Mouse (Mus musculus) ovary, adult 10 weeks (tissue): ENCODE measurements around the gene Igflr1. TPM values are rescaled to one million over a fixed set of nuclear protein-coding genes. Genes with fewer than 3 reads are reported as not detected.

Experiments used
- polyA plus RNA-seq: library from polyadenylated mRNA; stranded (reverse); fragments of 350-450 nt; fragmentation: Illumina TruSeq; extraction: RNeasy Lipid Tissue Mini Kit (QIAGEN cat#74804); gene quantifications from one replicate; pipeline ENCODE4 v1.2.3, GENCODE M21; 2014

Igflr1 gene
- polyA plus RNA-seq, result not detected

DNA sequence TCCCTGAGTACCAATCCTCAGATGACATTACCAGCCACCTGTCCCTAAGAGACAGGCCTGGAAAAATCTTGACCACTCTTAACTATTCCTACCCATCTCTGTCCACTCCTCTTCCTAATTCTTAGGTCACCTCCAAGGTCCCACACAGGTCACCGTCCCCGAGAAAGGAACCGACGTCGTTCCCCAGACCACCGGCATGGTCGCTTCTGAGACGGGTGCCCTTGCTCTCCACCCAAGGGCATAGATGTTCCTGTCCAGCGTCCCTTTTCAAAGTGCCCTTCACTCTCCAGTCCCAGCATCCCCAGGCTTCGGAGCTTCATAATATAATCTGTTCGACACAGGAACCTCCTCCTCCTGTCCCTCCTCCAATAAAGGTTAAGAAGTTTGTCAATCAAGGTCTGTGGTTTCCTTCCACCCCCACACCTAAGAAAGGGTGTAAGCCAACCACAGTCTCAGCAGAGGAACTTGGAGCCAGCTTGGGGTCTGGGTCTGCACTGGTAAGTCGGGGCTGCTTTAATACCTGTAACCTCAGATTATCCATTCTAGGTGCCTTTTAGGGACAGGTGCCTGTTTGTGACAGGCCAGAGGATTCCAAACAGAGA lies at the start of gene Igflr1:
Gene Igflr1, plus strand, starts transcription at position 458 of the 602 bp plus-strand sequence.

DNA sequence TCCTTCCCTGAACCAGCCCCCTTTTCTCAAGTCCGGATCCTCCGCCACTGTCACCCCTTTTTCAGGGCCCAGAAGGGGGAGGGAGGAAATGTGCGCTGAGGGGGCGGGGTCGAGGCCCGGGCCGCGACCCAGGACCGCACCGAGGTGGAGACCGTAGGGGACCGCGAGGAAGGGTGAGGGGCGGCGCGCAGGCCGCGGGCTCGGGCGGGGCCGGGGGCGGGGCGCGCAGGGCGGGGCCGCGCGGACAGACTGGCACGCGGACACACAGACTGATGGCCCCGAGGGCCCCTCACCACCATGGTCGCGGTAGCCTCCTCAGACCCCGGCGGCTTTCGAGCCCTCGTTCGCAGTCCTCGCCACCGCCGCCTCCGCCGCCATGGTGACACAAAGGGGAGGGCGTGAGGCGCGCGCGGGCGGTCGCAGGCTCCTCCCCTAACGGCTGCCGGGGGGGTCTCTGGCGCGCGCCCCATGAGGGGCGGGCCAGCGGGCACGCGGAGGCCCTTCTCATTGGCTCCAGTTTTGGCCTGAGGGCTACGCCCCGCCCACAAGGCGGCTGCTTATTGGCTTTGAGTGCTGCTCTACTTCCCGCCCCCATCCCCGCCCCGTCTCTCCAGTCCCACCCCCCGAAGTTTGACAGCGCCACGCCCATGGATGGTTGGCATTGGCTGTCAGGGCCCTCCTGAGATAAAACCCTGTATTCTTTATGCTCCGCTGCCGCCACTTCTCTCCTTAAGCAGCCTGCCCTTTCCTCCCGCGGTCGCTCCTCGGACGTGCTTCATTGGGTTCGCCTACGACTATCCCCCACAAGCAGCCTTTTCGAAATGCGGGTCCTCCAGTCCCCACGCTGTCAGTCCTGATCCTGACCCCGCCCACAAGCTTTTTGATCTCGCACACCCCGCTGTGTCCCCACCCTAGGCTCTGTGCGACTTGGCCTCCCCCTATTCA lies 30.3 kb upstream of the Igflr1 start, which contains the start of gene Arhgap33:
Gene Arhgap33, minus strand, starts transcription at position 428 of the 945 bp plus-strand sequence.

DNA sequence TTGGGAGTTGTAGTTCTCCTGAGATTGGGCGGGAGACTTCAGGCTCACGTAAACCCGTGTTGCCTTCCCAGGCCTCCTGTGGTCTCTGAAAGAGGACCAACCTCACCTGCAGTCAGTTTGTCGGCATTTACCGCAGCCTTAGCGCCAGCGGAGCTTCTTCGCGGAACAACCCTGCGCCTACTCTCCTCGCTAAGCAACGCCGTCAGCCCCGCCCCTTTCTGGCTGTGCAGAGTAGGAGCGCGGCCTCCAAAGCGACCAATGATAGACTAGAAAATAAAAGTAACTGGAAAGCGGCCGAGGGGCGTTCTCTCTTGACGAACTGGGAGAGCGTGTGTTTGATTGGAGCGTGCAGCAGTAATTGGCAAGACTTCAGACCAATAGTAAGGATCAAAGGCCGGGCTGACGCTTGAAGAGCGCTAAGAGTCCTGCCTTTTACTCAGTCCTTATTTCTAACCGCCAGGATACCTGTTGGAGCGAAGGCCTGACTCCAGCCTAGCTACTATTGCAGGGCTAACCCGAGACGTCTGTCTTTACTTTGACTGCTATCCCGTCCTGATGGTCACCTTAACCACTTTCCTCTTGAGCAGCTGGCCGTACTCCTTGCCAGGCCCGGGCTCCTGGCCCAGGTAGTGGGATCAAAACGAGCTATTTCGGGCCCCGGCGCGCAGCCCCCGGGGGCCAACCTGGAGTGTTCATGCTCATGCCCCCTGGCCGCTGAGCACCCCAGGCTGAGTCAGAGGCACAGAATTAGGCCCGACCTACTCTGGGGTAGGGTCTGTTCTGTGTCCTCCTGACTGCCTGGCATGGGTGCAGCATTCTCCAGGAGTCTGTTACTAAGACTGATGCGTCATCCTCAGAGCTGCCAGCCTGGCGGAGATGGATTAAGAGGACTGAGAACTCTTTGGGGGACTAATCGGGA lies 12.9 kb upstream of the Igflr1 start, which contains the start of the genes Hspb6 and Proser3:
Gene Hspb6, plus strand, starts transcription at position 77 of the 919 bp plus-strand sequence.
Gene Proser3, minus strand, starts transcription at position 198 of the 919 bp plus-strand sequence.

DNA sequence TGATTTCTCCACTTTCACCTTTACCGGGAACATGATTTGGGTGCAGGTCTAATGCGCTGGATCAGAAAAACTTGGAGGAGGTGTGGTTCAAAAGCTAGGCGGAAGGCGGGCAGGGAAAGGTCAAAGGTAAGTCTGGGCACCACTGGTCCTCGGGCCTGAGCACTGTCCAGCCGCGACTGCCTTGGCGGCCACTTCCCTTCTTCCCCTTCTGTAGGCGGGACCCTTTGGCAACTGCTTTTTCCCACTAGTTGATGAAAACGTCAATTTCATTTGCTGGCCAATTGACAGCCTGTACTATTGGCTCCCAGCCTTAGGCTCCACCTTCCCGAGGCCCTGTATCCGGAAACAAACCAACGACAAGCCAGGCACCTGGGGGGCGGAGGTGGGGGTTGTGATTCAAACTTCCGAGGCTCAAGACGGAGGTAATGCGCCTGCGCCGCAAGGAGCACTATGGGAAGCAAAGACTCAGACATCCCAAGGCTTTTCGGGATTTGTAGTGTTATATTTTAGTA lies 5.7 kb upstream of the Igflr1 start, which contains the start of gene Lin37:
Gene Lin37, minus strand, starts transcription at position 396 of the 512 bp plus-strand sequence.

DNA sequence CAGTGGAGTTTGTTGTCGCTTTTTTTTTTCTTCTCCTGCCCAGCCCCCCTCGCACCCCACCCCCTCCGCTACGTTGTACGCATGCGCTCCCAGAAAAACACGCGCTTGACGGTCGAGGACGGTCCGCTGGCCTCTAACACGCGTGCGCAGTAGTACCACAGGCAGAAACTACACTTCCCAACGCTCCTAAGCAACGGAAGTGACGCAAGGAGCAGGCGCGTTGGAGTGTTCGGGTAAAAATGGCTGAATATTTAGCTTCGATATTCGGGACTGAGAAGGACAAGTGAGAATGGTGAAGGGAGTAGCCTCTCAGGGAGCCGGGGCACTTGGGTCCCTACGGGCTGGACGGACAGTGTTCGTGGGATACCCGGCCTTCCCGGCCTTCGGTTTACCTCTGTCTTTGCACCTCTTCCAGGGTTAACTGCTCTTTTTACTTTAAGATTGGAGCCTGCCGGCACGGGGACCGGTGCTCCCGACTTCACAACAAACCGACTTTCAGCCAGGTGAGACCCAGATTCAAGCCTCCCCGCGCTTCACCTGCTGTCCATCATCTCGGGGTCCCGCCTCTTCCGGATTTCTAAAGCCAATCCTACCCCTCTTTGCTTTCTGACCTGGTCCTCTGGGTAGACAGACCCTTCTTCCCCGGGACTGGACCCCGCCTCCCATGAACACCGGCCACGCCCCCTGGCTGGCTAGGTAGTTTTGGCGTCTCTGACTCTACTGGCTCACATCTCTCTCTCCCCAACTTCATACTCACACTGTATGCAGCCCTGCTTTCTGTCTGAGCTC lies 1.9 kb upstream of the Igflr1 start, which contains the start of the genes U2af1l4, Gm49396 and Psenen:
Gene U2af1l4, plus strand, starts transcription at position 185 of the 789 bp plus-strand sequence.
Gene Gm49396, plus strand, starts transcription at position 228 of the 789 bp plus-strand sequence.
Gene Psenen, minus strand, starts transcription at position 511 of the 789 bp plus-strand sequence.

DNA sequence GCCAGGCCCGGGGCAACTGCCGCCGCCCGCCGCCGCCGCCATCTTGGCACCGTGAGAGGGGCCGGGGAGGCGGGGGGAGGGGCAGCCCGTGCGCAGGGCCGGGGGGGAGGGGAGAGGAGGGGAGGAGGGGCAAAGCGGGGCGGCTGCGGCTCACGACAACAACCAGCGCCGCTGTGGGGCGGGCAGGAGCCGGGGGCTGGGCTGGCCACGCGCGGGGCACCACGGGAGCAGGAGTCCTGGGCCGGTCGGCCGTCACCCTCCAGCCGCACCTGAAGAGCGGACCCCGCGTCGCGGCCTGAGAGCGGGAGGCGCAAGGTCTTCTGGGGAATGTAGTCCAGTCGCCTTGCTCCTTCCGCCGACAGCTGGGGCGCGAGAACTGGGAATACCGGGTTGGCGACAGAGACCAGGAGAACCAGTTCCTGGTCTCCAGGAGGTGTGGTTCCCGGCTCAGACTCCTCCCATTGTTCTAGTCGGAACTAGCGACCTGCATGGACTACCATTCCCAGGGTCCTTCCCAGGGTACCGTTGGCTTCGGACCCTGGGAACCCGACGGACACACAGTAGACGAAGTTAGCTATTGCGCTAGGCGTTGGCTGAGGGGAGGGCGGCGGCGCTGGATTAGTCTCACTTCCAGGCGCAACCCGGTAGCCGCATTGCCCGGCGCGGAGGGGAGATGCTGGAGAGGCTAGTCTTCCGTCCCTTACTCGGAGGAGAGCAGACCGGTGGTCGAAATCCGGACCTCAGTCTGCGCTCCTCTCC lies 23.6 kb downstream of the Igflr1 start, which contains the start of gene Kmt2b:
Gene Kmt2b, minus strand, starts transcription at position 51 of the 759 bp plus-strand sequence.

DNA sequence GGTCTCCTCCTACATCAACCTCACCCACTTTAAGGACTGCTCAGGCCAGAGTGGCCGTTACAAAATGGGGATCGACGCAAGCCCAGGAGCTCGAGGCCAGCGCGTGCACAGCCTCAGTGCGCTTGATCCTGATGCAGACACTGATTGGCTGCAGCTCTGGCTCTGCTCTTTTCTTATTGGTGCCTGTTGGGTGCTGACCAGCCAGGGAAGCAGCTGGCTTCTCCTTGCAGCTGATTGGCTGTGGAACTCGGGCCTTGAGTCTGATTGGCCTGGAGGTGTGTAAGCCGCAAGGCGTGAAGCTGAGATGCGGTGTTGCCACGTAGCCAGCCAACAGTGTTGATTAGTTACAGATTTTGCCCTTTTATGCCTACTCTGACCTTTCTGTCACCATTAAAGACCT lies 33.6 kb downstream of the Igflr1 start, which contains the start of gene Zbtb32:
Gene Zbtb32, minus strand, starts transcription at position 124 of the 400 bp plus-strand sequence.

DNA sequence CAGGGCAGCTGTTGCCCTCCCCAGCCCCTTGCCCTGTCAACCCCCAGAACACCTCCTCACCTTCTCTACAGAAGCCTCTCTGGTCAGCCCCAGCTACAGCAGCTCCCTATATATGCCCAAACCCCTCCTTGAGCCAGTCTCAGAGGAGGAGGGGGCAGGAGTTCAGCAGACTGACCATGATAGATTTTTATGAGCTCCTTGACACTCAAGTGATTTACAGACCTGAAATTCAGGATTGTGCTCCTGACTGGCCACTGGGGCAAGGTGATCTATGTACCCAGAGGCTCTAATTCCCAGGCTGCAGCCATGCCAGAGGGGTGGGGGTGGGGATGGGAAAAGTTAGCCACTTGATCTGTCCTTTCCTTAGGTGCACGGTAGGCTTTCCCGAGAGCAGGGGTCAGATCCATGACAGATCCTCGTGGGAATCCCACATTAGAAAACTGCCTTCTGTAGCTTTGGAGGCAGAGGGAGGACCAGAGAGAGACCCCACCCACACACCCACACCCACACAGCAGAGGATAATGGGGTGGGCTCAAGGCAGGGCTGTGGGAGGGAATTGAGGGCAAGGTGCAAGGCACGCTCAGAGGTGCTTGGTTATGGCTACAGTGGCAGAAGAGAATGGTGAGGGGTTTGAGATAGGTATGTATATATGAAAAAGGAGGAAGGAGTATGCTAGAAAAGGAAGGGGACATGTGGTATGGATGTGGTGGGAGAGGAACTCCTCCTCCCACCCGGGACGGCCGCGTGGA lies 47.6 kb downstream of the Igflr1 start, which contains the start of gene Upk1a:
Gene Upk1a, minus strand, starts transcription at position 194 of the 749 bp plus-strand sequence.

Other genes with a start within 250 kb of the Igflr1 start
- gene E130208F15Rik, start 243.7 kb upstream of the Igflr1 start, polyA plus RNA-seq, result 0.51 TPM
- gene Sdhaf1, start 241.5 kb upstream of the Igflr1 start, polyA plus RNA-seq, result 1.3 TPM
- gene Lrfn3, start 202.7 kb upstream of the Igflr1 start, polyA plus RNA-seq, result 0.40 TPM
- gene Tyrobp, start 151.7 kb upstream of the Igflr1 start, polyA plus RNA-seq, result 5.6 TPM
- gene Hcst, start 145.6 kb upstream of the Igflr1 start, polyA plus RNA-seq, result not detected
- 0.23 TPM for gene Nfkbid, start 143.7 kb upstream of the Igflr1 start, polyA plus RNA-seq
- gene Aplp1, start 119.9 kb upstream of the Igflr1 start, polyA plus RNA-seq, result 0.63 TPM
- gene Kirrel2, start 107.7 kb upstream of the Igflr1 start, polyA plus RNA-seq, result not detected
- not detected for gene Nphs1, start 107.1 kb upstream of the Igflr1 start, polyA plus RNA-seq
- not detected for gene Prodh2, start 71.8 kb upstream of the Igflr1 start, polyA plus RNA-seq
- 0.23 TPM for gene Arhgap33, start 30.4 kb upstream of the Igflr1 start, polyA plus RNA-seq
- gene Hspb6, start 13.2 kb upstream of the Igflr1 start, polyA plus RNA-seq, result 22.5 TPM
- gene Proser3, start 13.1 kb upstream of the Igflr1 start, polyA plus RNA-seq, result 2.0 TPM
- gene Lin37, start 5.6 kb upstream of the Igflr1 start, polyA plus RNA-seq, result 5.0 TPM
- 8.5 TPM for gene U2af1l4, start 2.1 kb upstream of the Igflr1 start, polyA plus RNA-seq
- 1.1 TPM for gene Gm49396, start 2.1 kb upstream of the Igflr1 start, polyA plus RNA-seq
- gene Psenen, start 1.8 kb upstream of the Igflr1 start, polyA plus RNA-seq, result 24.5 TPM
- 4.7 TPM for gene Kmt2b, start 23.3 kb downstream of the Igflr1 start, polyA plus RNA-seq
- not detected for gene Zbtb32, start 33.5 kb downstream of the Igflr1 start, polyA plus RNA-seq
- gene Upk1a, start 47.4 kb downstream of the Igflr1 start, polyA plus RNA-seq, result 0.34 TPM
- 586 TPM for gene Cox6b1, start 60.7 kb downstream of the Igflr1 start, polyA plus RNA-seq
- not detected for gene Etv2, start 70.4 kb downstream of the Igflr1 start, polyA plus RNA-seq
- gene Rbm42, start 84.9 kb downstream of the Igflr1 start, polyA plus RNA-seq, result not detected
- gene Haus5, start 99.6 kb downstream of the Igflr1 start, polyA plus RNA-seq, result 1.1 TPM
- gene Pmis2, start 106.2 kb downstream of the Igflr1 start, polyA plus RNA-seq, result not detected
- gene 2200002J24Rik, start 133.5 kb downstream of the Igflr1 start, polyA plus RNA-seq, result not detected
- gene Atp4a, start 146.8 kb downstream of the Igflr1 start, polyA plus RNA-seq, result not detected
- 12.8 TPM for gene Tmem147, start 164.1 kb downstream of the Igflr1 start, polyA plus RNA-seq
- gene Gapdhs, start 178.3 kb downstream of the Igflr1 start, polyA plus RNA-seq, result not detected
- gene Sbsn, start 186.0 kb downstream of the Igflr1 start, polyA plus RNA-seq, result 1.2 TPM
- 16.0 TPM for gene Dmkn, start 198.3 kb downstream of the Igflr1 start, polyA plus RNA-seq
- gene Krtdap, start 222.5 kb downstream of the Igflr1 start, polyA plus RNA-seq, result not detected